Mouse (Mus musculus): Measurements from ENCODE around the gene Ggta1. TPM values are rescaled to one million over a fixed set of nuclear protein-coding genes. Genes with fewer than 3 reads are reported as not detected.

The Ggta1 gene
- polyA plus RNA-seq, 1 experiment from 2014 or later = 135 TPM

DNA sequence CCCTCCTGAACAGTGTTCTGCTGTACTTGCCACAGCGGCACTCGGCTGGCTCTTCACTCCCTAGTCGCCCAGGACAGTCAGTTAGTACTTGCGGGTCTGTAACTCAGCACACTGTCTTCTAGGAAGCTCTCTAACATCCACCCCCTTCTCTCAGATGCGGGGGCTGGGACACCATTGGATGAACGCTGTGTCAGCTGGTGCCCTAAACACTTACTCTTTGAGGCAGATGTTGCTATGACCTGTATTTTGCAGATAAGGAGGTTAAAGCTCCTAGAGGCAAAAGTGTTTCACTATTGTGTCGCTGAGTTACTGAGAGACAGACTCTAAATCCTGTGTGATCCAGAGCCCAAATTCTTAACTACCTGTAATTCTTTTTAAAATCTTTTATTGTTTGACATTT lies 36.4 kb upstream of the Ggta1 start:
- WGBS (ENCODE audit: missing documents) = 76% methylated on average over 7 of the region's 7 CpGs
- H3K27ac ChIP-seq = peak overlapping the region; percentile 13; the same call in 1 of the 2 replicates
- H3K4me3 ChIP-seq (ENCODE audit: inconsistent target) = no peak overlapping the region
- no peaks in the 10 kb centered on the region for H3K79me2 ChIP-seq (ENCODE audit: inconsistent target)
- no peaks in the 10 kb centered on the region for H3K36me3 ChIP-seq (ENCODE audit: inconsistent target)

DNA sequence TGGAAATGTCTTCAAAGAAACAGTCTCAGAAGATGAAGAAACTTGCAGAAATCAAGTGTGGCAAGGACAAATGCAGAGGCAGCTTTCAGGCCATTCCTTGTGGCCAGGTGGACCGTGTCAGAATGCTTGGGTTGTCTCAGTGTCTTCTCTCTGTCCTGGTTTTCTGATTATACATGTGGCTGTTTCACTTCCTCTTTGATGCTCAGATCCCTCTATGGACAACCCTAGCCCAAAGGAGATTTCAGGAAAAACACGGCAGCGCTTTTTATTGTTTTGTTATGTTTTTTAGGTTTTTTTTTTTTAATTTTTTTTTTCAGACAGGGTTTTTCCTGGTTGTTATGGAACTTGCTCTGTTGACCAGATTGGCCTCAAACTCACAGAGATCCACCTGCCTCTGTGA lies 35.9 kb upstream of the Ggta1 start:
- 26% methylated on average over 3 of the region's 3 CpGs for WGBS (ENCODE audit: missing documents)
- Histone ChIP-seq H3K4me3 (ENCODE audit: inconsistent target) (no peak overlapping the region), H3K36me3 (ENCODE audit: inconsistent target) (no peaks in the 10 kb centered on the region), H3K27ac (peak overlapping the region; percentile 13; the same call in 1 of the 2 replicates), H3K79me2 (ENCODE audit: inconsistent target) (no peaks in the 10 kb centered on the region)

DNA sequence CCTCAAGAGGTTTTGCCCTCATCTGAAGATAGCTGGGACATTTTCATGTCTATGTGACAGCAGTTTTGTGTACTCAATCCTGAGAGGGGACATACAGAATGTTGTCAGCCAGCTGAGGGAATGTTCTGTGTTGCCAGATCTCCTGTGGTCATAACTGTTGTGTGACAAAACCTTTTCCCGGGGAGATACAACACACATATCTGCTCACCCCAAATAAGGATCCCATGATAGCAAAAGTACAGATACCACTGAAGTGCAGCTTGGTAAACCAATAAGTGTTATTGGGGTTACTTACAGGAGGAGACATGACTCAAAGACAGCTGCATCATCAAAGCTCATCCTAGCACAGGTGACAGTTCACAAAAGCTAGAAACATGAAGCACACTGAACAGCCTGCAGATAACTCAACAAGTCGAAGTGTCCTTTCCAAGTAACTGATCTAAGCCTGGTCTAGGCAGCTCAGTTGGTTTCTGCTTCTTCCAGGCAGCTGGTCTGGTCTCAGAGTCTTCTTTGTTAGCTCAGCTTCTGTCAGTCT lies 34.7 kb upstream of the Ggta1 start:
- WGBS (ENCODE audit: missing documents) = 61% methylated on average over 2 of the region's 2 CpGs
- no peaks in the 10 kb centered on the region for H3K79me2 ChIP-seq (ENCODE audit: inconsistent target)
- H3K36me3 ChIP-seq (ENCODE audit: inconsistent target) = no peaks in the 10 kb centered on the region
- peak overlapping the region; percentile 99 for H3K27ac ChIP-seq
- H3K4me3 ChIP-seq (ENCODE audit: inconsistent target) = no peak overlapping the region

DNA sequence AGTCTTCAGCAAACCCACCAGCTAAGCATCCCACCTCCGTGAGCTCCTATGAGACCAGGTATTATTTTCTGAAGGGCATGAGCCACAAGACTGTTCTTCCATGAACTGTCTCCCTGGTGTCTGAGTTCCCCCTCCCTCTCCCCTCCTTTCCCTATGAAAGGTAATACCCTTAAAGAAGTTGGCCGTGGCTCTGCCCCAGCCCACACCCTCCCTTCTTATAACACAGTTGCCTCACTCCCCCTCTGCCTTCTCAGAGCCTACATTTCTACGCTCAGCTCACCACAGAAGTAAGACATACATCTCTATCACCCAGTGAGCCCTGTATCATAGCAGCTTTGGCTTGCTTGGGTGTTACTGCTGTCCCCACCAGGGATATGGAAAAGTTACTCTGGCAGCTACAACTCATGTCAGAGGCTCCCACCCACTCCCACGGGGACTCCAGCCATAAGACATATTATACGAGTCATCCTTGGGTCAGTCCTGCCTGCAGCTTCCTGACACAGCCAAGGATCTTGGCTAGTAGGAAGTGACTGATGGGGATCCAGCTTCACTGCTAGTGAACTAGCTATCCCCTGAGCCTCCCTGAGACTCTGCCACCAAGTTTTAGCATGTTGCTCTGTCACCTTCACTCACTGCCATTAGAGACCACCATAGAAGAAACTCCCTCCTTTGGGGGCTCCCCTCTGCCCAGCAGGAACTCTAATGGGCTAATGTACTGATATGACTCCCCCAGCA lies 33.4 kb upstream of the Ggta1 start:
- Histone ChIP-seq H3K36me3 (ENCODE audit: inconsistent target) (no peaks in the 10 kb centered on the region), H3K4me3 (ENCODE audit: inconsistent target) (no peak overlapping the region), H3K79me2 (ENCODE audit: inconsistent target) (no peaks in the 10 kb centered on the region), H3K27ac (peak overlapping the region; percentile 99)
- 2% methylated on average over 5 of the region's 5 CpGs for WGBS (ENCODE audit: missing documents)

DNA sequence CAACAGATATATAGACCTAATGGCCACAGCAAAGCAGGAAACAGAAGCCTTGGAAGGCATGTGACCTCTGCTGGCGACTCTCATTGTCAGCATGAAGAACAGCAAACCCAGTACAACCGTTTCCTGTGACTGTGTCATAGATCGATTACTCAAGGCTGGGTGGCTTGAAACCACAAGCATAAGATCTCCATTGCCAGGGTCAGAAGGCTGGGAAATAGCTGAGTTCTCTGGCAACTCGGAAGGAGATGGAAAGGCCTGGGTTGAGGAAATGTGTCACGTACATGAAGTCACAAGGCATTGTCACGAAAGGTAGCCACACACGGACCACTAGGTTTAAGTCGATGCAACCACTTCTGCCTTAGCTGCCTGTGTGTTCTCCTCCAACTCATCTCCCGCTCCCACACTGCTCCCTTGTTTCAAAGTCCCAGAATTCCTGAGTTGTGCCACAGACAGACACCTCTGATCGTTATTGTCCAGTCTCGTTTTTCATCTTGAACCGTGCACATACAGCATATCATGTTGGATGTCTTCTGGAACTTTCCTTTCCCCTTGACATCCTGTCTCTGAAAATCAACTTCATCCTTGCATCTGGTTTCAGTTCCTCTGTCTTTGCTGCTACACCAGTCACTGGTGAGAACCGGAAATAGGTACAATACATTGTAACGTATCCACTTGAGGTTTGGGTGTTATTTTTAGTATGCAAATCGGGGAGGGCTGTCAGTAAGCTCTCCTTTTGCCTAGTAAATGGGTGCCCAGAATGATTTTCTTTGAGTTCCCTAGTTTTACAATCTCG lies 32.7 kb upstream of the Ggta1 start:
- Histone ChIP-seq H3K36me3 (ENCODE audit: inconsistent target) (no peaks in the 10 kb centered on the region), H3K4me3 (ENCODE audit: inconsistent target) (no peak overlapping the region), H3K27ac (peak overlapping the region; percentile 99), H3K79me2 (ENCODE audit: inconsistent target) (no peaks in the 10 kb centered on the region)
- WGBS (ENCODE audit: missing documents) = under 1% methylated on average over 16 of the region's 16 CpGs

DNA sequence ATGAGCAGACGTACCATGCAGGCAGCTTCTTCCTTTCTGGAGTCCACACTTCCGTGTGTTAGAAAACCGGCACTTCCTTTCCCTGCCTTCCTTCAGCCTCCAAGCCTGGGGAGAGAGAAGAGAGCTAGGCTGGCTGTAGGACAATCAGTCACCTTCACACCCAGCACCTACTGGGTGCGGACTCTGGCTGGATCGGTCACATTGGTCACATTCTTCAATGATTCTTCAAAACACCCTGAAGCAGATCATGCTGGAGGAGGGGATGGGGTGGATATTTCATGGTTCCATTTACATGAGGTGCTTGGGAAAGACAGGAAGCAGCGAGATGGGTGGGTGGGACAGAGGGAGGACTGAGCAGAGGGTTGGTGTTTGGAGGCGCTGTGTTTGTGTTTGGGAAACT lies 30.5 kb upstream of the Ggta1 start:
- Histone ChIP-seq H3K4me3 (ENCODE audit: inconsistent target) (no peak overlapping the region), H3K27ac (peak overlapping the region; percentile 99)
- WGBS (ENCODE audit: missing documents) = 77% methylated on average over 7 of the region's 7 CpGs

DNA sequence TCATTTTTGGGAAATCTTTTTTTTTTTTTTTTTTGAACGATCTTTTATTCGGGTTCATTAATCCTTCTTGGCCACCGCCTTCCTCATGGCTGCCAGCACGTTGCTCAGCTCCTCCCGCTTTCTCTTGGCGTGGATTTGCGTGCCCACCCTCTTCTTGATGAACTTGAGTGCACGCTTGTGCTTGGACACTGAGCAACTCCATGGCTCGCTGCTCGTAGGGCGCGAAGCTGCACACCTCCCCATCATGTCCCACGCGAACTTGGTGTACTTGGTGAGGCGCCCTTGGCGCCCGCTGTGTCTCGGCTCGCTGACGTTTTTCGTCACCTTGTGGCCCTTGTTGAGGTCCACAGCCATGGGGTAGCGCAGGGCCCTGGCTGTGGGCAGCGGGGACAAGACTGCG lies 28.1 kb upstream of the Ggta1 start:
- no peak overlapping the region for H3K27ac ChIP-seq
- no peaks in the 10 kb centered on the region for H3K79me2 ChIP-seq (ENCODE audit: inconsistent target)
- no peak overlapping the region for H3K4me3 ChIP-seq (ENCODE audit: inconsistent target)
- no peaks in the 10 kb centered on the region for H3K36me3 ChIP-seq (ENCODE audit: inconsistent target)
- 96% methylated on average over 20 of the region's 24 CpGs for WGBS (ENCODE audit: missing documents)

More for the DNA sequence above, 30.5 kb upstream of the Ggta1 start:
- Histone ChIP-seq H3K36me3 (ENCODE audit: inconsistent target) (no peaks in the 10 kb centered on the region), H3K79me2 (ENCODE audit: inconsistent target) (no peaks in the 10 kb centered on the region)

DNA sequence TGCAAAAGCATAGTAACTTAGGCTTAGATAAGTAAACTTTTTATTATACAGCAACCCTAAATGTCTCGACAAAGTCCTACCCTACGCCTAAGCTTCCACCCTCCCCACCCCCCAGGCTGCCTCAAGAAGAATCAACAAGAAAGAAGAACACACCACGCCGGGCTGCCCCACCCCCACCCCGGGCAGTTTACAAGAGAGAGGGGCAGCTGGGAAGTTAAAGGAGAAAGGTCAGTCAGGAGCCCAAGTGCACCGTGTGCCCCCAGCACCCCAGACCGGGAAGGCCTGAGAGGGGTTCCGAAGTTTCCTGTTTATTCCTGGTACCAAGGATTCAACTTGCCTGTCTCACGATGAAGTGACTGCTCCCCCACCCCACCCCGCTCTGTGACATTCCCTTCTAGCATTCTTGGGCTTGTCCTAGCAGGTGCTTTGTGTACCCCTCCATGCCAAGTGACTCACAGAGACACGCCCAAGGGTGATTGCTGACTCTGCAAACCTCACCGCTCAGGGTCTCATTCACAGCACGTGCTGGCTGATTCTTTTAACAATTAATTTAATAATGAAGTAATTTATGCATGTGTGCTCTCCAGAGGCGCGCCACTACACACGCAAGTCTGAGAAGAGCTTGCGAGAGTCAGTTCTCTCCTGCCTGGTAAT lies 27.6 kb upstream of the Ggta1 start:
- no peak overlapping the region for H3K4me3 ChIP-seq (ENCODE audit: inconsistent target)
- H3K27ac ChIP-seq = no peak overlapping the region
- no peaks in the 10 kb centered on the region for H3K36me3 ChIP-seq (ENCODE audit: inconsistent target)
- no peaks in the 10 kb centered on the region for H3K79me2 ChIP-seq (ENCODE audit: inconsistent target)
- WGBS (ENCODE audit: missing documents) = 76% methylated on average over 14 of the region's 17 CpGs

DNA sequence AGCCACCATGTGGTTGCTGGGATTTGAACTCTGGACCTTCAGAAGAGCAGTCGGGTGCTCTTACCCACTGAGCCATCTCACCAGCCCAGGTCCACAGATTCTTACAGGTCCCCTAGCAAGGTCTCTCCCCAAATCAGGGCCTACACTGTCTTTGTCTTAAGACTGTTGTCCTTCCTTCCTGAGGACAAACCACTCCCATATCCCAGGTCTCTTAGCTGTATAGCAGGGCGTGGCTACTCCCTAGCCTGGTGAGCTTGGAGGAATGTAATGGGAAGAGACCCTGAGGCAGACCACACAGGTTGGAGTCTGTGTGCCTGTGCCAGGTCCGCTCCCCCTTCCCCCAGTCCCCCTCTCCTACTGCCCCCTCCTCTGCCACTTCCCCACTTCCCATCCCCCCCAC lies 24.7 kb upstream of the Ggta1 start:
- 80% methylated on average over 2 of the region's 3 CpGs for WGBS (ENCODE audit: missing documents)

DNA sequence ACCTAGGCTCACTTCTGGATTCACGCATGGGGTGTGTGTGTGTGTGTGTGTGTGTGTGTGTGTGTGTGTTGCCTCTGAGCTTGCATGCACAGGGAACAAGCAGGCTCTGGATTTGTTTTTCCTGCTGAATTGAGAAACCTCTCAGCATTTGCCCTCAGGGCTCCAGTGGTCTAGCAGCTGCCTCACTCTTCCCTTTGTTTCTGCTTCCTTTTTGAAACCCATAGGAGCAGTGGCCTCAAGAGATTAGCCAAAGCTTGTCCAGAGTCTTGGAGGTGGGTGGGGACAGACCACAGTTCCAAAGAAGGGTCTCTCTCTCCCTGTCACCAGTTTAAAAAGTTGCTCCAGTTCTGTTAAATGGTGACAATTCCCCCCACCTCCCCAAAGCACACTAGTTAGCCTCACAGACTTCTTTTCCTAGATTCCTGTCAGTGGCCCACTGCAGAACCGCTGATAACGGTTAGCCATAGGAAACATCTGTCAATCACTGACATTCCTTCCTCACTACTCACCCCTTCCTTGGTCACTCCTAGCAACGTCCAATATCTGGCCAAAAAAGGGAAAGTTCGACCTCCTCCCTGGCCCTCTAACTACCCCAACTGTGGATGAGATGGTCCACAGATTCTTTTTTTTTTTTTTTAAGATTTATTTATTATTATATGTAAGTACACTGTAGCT lies 24.1 kb upstream of the Ggta1 start:
- Histone ChIP-seq H3K79me2 (ENCODE audit: inconsistent target) (no peaks in the 10 kb centered on the region), H3K27ac (no peak overlapping the region), H3K36me3 (ENCODE audit: inconsistent target) (no peaks in the 10 kb centered on the region), H3K4me3 (ENCODE audit: inconsistent target) (no peak overlapping the region)
- 50% methylated on average over 5 of the region's 5 CpGs for WGBS (ENCODE audit: missing documents)

More for the DNA sequence above, 24.7 kb upstream of the Ggta1 start:
- Histone ChIP-seq H3K79me2 (ENCODE audit: inconsistent target) (no peaks in the 10 kb centered on the region), H3K36me3 (ENCODE audit: inconsistent target) (no peaks in the 10 kb centered on the region), H3K4me3 (ENCODE audit: inconsistent target) (no peak overlapping the region), H3K27ac (no peak overlapping the region)

DNA sequence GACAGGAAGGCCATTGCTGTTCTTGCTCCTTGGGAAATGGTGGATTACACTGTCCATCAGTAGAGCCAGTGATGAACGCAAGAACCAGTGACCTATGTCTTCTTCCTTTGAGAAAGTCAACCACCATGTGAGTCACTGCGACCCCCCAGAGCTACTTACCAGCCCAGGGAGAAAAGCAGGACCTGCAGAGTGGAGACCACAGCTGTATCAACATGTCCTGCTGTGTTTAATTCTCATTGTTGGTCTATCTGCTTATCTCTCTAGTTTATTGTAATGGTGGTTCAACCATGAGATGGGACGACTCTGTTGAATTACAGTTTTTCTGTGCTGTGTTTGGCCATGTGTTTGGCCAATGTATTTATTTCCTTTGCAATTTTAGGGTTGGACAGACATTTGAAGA lies 21.1 kb upstream of the Ggta1 start:
- no peak overlapping the region for H3K4me3 ChIP-seq (ENCODE audit: inconsistent target)
- H3K36me3 ChIP-seq (ENCODE audit: inconsistent target) = no peaks in the 10 kb centered on the region
- H3K79me2 ChIP-seq (ENCODE audit: inconsistent target) = no peaks in the 10 kb centered on the region
- WGBS (ENCODE audit: missing documents) = 98% methylated on average over 3 of the region's 3 CpGs
- no peak overlapping the region for H3K27ac ChIP-seq

DNA sequence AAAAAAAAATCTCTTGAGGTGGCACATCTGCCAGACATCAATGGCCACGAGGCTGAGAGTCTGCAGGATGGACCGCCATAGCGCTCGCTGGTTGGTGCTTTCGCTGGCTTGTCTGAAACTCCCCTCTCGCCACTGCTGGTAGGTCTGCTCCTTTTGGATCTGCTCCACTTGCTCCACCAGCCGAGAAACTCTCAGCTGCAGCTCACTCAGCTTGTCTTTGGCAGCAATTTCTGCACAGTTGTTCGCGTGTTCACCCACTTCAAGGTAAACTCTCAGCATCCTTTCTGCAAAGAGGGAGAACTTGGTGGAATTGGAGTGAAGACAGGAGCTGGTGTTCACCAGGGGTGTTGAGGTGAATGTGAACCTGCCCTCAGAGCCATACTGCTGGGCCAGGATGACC lies 20.4 kb upstream of the Ggta1 start:
- WGBS (ENCODE audit: missing documents) = 83% methylated on average over 9 of the region's 9 CpGs
- no peak overlapping the region for H3K27ac ChIP-seq
- no peaks in the 10 kb centered on the region for H3K79me2 ChIP-seq (ENCODE audit: inconsistent target)
- no peaks in the 10 kb centered on the region for H3K36me3 ChIP-seq (ENCODE audit: inconsistent target)
- H3K4me3 ChIP-seq (ENCODE audit: inconsistent target) = no peak overlapping the region

DNA sequence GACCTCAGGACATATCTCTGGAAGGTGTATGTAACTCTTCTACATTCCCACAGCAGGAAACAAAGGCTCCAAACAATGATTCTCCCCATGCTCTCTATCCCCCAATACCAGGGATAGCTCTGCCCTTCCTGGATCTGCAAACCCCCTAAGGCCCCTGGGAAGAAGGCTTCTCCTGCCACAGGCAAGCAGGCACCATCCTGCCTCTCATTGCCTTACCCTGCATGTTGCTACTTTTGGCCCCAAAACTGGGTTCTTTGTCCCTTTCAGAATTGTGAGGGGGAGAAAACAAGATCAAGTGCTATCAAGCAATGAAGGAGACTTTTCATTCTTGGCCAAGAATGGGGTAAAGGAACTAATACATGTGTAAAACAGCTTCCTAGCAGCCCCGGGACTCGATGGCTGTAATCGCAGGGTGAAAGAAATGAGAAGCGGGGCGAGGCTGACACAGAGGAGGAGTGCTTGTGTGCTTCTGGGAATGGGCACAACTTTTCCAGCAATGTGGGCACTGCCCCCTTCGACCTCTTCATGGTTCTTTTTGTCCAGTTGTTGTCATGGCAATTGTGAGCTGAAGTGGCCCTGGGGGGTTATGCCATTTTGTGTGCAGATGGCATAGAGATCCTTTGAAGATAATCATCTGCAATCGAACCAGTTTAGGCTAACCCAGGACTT lies 18.4 kb upstream of the Ggta1 start:
- H3K79me2 ChIP-seq (ENCODE audit: inconsistent target) = no peaks in the 10 kb centered on the region
- H3K4me3 ChIP-seq (ENCODE audit: inconsistent target) = no peak overlapping the region
- H3K36me3 ChIP-seq (ENCODE audit: inconsistent target) = no peaks in the 10 kb centered on the region
- H3K27ac ChIP-seq = 0 out of 2 replicates have a peak overlapping the region, but pooled peaks have one; percentile 65
- 88% methylated on average over 7 of the region's 7 CpGs for WGBS (ENCODE audit: missing documents)

DNA sequence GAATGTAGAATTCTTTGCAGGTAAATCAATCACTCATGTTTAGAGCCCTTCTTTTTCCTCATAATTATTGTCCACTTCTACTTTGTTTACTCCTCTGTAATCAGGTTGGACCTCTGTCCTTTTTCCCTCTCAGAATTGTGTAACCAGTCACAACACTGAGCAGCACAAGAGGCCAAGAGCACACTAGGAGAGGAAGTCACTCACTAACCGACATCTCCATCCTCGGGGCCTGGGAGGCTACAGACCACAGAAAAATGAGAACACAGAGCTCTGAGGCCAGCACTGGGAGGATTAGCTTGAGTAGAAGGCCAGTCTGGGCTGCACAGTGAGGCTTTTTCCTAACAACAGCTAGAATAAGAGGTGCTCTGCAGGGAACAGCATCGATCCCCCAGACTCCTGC lies 17.0 kb upstream of the Ggta1 start:
- Histone ChIP-seq H3K79me2 (ENCODE audit: inconsistent target) (no peaks in the 10 kb centered on the region), H3K27ac (peak overlapping the region; percentile 65), H3K4me3 (ENCODE audit: inconsistent target) (no peak overlapping the region), H3K36me3 (ENCODE audit: inconsistent target) (no peaks in the 10 kb centered on the region)
- 14% methylated on average over 3 of the region's 3 CpGs for WGBS (ENCODE audit: missing documents)

All from macrophage (primary cell).